Mouse (Mus musculus): ENCODE data around the gene Marveld1.
A peak's percentile ranks its signal among the peaks of the same experiment; 100 is the strongest.

The Marveld1 gene

GRCm38 (mm10) chr19:42147170-42147768 lies at the start of gene Marveld1:
Marveld1 (plus strand) TSS chr19:42147400.
- DNase-seq (ENCODE audit: low spot score): peak; percentile 68

- DNase-seq (ENCODE audit: low spot score): no peak
These were observed 47.8 kb upstream of the Marveld1 start for GRCm38 (mm10) chr19:42099406-42099805.

DNA sequence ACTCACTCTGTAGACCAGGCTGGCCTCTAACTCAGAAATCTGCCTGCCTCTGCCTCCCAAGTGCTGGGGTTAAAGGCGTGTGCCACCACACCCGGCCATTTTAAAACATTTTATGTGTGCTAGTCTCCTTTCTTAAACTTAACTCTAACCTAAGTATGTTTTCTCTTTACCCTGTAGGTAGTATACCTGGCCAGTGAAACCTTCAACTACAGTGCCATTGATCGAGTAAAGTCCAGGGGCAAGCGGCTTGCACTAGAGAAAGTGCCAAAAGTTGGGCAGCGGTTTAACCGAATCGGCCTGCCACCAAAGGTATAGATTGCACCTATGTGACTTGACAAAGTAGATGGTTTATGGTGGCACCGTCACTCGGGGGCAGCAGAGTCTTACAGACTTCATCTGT lies 42.5 kb upstream of the Marveld1 start:
- DNase-seq (ENCODE audit: low spot score): no peak

- no peak for DNase-seq (ENCODE audit: low spot score)
These were observed 31.3 kb upstream of the Marveld1 start for GRCm38 (mm10) chr19:42115783-42116335.

DNA sequence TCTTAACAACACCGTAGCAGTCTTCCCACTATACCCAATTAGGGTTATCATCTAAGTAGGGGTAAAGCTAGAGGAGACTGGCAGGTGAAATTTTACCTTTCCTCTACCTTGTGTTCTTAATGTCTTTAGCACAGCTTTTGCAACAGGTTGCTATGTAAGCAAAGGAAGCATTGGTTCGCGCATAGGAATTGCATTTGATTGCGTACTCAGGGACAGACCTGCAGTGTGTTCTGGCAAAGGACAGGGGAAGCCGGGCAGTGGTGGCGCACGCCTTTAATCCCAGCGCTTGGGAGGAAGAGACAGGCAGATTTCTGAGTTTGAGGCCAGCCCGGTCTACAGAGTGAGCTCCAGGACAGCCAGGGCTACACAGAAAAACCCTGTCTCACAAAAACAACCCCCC lies 29.1 kb upstream of the Marveld1 start:
- DNase-seq (ENCODE audit: low spot score): no peak

GRCm38 (mm10) chr19:42118596-42118995 lies 28.6 kb upstream of the Marveld1 start:
- no peak for DNase-seq (ENCODE audit: low spot score)

DNA sequence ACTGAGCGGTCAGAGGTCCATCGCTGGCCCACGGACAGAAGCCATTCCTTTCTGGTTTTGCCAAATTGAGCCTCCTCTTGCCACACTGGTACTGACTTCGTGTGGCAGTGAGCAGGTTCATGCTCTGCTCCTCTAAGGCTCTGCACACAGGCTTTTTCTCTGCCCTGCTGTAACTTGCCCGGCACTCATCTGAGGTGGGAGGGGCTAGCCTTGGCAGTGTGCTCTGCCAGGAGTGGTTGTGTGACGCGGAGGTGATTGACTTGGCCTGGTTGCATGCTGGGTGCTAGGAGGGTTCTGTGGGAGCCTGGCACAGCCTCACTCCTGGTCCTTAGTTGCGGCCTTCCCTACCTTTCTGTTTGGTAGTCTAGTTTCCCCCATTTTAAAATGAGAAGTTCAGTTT lies 26.7 kb upstream of the Marveld1 start:
- no peak for DNase-seq (ENCODE audit: low spot score)

GRCm38 (mm10) chr19:42124684-42125083 lies 22.5 kb upstream of the Marveld1 start:
- DNase-seq (ENCODE audit: low spot score): no peak

DNA sequence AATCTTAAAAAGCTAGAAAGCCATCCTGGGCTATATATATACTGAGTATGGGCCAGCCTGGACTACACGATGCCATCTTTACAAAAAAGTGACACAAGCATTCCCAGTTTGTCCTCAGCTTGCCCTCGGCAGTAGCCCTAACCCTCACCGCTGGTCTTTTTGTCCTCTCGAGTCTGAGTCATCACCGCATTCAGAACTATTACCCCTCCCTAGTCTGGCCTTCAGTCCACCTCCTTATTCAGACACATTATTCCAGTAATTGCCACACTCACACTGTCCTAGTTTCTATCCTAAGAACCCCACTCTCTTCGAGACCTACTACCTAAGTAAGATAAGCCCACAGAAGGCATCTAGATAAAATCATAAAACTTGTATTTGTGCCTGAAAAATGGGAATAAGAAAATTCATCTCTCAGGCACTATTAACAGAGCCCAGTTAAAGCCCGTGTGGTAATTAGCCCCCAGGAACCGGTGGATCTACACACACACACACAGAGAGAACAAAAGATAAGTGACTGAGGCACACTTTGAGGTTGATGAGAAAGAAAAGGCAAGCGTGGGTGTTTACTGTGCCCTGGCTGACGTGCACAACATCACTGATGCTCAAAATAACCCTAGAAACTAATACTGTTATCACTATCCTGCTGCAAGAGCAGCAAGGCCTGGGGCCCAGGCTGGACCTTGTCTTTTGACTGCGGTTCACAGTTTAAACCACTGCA lies 21.5 kb upstream of the Marveld1 start:
- no peak for DNase-seq (ENCODE audit: low spot score)

DNA sequence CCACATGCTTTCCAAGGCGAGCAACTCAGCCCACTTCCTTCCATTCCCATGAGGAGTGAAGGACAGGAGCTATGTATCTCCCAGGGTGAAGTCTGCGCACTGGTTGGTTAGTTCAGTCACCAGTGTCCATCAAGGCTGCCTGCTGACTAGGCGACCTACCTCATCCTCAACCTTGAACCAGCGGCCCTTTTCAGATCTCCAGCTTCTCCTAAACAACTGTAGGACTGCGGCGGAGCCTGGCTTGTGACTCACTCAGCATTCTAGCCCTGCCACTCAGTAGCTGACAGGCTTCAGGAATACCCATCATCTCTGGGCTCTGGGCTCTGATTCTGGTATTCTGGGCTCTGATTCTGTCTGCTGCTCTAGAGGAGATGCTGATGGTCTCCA lies 21.0 kb upstream of the Marveld1 start:
- no peak for DNase-seq (ENCODE audit: low spot score)

- DNase-seq (ENCODE audit: low spot score): no peak
These were observed 20.2 kb upstream of the Marveld1 start for GRCm38 (mm10) chr19:42127024-42127423.

- DNase-seq (ENCODE audit: low spot score): no peak
These were observed 19.0 kb upstream of the Marveld1 start for GRCm38 (mm10) chr19:42128052-42128740.

GRCm38 (mm10) chr19:42128787-42129508 lies 18.3 kb upstream of the Marveld1 start, which contains the start of gene Avpi1:
Avpi1 (minus strand) TSS chr19:42129059.
- DNase-seq (ENCODE audit: low spot score): peak; percentile 94

GRCm38 (mm10) chr19:42129509-42130293 lies 17.5 kb upstream of the Marveld1 start:
- no peak for DNase-seq (ENCODE audit: low spot score)

- DNase-seq (ENCODE audit: low spot score): no peak
These were observed 16.9 kb upstream of the Marveld1 start for GRCm38 (mm10) chr19:42130294-42130606.

- DNase-seq (ENCODE audit: low spot score): no peak
These were observed 16.1 kb upstream of the Marveld1 start for GRCm38 (mm10) chr19:42131101-42131500.

DNA sequence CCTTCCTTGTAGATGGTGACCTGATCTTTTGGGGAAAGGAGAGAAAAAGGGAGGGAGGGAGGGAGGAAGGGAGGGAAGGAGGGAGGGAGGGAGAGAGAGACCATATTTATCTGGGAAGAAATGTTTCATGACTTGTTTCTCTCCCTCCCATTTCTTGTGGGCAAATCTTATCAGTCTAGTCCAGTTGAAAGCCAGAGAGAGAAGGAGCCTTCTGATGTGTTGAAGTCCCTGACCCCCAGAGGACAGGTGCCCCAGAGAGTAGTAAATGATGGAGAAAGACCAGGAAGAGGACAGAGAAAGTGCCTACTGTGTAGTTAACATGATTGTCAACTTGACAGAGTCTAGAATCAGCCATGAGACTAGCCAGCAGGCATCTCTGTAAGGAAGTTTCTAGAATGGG lies 12.1 kb upstream of the Marveld1 start:
- no peak for DNase-seq (ENCODE audit: low spot score)

DNA sequence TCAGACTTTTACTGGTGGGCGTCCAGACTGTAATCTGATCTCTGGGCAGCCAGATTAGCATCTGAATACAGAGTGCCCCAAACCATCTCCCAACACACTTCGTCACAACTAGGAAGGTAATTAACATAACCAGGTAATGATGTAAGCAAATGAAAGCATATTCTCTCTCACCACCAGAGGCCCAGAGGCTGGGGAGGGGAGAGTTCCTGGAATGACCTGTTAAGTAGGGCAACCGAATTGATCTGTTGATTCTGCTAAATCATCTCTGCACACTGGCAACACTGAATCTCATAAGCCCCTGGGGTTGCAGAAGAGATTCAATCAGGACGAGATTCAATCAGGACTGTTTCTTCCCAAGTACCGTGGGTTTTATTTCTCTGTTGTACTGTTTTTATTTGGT lies 11.1 kb upstream of the Marveld1 start:
- DNase-seq (ENCODE audit: low spot score): peak; percentile 38

- no peak for DNase-seq (ENCODE audit: low spot score)
These were observed 10.0 kb upstream of the Marveld1 start for GRCm38 (mm10) chr19:42137167-42137672.

- no peak for DNase-seq (ENCODE audit: low spot score)
These were observed 8.5 kb upstream of the Marveld1 start for GRCm38 (mm10) chr19:42138517-42139285.

All from MN1 (cell line).